Mouse (Mus musculus): ENCODE measurements at regions not wholly inside any gene's neighbourhood (a gene's known extent, or its start where the extent isn't known, plus 50 kb on each side); places are given as distances from the start of the nearest gene placed in this dataset.
A peak's percentile ranks its signal among the peaks of the same experiment; 100 is the strongest.

- no peak for DNase-seq (ENCODE audit: low spot score in 2 of 2)
These were observed 232.0 kb downstream of the Wdr72 start for GRCm38 (mm10) chr9:74342176-74342575.

- DNase-seq (ENCODE audit: low spot score in 2 of 2): no peak
These were observed 234.9 kb downstream of the Wdr72 start for GRCm38 (mm10) chr9:74345027-74345426.

- DNase-seq (ENCODE audit: low spot score in 2 of 2): no peak
These were observed 238.6 kb downstream of the Wdr72 start for GRCm38 (mm10) chr9:74348776-74349175.

GRCm38 (mm10) chr9:74365930-74366438 lies 255.8 kb downstream of the Wdr72 start:
- DNase-seq (ENCODE audit: low spot score in 2 of 2): no peak

DNA sequence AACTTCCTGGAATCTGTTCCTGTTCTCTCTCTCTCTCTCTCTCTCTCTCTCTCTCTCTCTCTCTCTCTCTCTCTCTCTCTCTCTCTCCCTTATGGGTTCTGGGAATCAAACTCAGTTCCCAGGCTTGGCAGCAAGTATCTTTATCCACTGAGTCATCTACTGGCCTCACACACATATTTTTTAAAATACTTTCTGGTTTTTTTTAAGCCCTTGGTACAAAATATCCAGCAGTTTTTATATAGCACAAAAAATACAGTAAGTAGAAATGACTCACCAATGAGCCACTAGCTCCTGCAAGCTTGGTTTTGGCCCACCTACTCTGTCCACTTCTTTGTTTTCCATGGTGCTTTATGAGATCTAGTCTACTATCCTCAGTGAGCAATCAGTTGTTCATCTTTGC lies 266.0 kb downstream of the Wdr72 start:
- peak in 1 of 2 experiments; percentile 2 for DNase-seq (ENCODE audit: low spot score in 2 of 2)

GRCm38 (mm10) chr9:74377204-74377603 lies 267.0 kb downstream of the Wdr72 start:
- no peak for DNase-seq (ENCODE audit: low spot score in 2 of 2)

DNA sequence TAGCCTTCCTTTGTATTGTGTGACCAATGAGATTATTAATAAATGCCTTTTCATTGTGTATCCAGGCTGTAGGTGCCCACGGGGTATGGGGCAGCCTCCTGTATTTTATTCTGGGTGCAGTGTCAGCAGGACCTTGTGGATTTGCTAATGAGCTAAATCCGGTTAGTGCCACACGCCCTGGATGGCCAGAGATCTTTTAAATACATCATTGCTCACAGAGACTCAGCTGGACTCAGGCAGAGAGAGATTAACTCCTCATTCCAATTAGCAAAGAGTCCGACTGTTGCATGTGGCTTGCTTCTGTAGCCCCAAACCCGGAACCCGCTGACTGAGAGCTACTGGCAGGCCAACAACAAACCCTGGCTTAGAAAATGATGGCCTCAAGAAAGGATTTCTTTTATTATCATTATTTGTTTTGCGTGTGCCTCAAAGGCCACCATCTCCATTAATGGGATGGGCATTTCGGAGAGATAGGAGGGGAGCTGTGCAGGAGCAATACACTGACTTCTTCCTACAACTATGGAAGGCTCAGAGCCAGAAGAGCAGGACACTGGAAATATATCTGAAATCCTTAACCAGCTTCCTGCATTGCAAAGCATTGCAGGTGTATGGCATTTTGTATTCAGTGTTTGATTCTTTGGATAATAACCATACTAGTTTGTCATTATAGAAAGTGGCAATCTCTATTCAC lies 274.2 kb downstream of the Wdr72 start:
- DNase-seq (ENCODE audit: low spot score in 2 of 2): no peak

- DNase-seq (ENCODE audit: low spot score in 2 of 2): no peak
These were observed 315.4 kb downstream of the Wdr72 start for GRCm38 (mm10) chr9:74425594-74425993.

DNA sequence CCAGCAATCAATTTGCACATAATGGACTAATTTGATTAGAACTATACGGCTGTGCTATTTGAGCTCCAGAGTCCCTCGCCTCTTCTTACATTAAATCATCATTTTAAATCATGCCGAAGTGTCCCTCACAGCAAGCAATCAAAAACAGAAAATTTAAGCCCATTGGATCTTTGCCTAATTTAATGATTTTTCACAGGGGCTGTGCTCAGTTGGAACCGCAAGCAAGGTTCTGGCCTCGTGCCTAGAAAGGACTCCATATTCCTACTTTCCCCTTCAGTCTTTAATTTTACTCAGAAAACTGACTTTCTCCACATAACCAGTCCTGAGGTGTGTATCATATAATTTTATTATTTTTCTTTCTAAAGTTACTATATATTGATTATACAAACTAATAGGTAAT lies 339.8 kb downstream of the Wdr72 start:
- no peak for DNase-seq (ENCODE audit: low spot score in 2 of 2)

DNA sequence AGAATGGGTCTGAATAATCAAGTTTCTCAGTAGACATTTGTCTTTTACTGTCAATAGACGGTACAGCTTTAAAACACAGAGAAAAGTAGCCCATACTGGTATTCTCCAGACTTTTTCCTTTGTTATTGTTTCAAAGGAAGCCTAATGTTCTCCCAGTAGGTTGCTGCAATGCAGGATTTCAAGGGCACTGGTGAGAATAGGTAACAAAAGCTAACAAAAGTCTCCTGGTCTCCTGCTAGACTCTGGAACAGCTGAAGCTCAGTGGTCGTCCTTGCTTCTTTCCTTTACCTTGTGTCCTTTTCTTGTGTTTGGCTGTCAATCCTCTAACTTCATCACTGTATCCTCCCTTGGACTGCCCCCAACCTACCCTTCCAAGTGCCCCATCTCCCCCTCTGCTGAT lies 350.9 kb downstream of the Wdr72 start:
- DNase-seq (ENCODE audit: low spot score in 2 of 2): no peak

- DNase-seq (ENCODE audit: low spot score in 2 of 2): no peak
These were observed 366.7 kb downstream of the Wdr72 start for GRCm38 (mm10) chr9:74476830-74477229.

- no peak for DNase-seq (ENCODE audit: low spot score in 2 of 2)
These were observed 369.1 kb downstream of the Wdr72 start for GRCm38 (mm10) chr9:74479273-74479672.

DNA sequence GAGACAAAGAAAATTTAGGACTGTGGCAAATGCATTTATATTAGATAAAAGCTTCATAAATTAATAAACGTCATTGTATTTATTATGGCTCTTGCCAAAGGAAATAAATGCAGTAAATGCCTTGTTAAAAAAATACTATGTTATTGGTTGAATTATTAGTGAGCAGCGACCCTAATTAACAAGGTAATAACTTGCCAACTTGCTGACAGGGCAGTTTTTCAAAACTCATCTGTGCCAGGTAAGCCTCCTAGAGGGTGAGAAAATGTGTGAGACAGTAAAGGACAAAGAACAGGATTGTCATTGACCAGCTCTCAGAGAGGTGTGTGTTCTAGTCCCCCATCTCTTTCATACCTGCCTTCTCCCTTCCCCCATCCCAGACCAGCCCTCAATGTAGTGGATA lies 347.8 kb upstream of the Onecut1 start:
- DNase-seq (ENCODE audit: low spot score in 2 of 2): no peak

DNA sequence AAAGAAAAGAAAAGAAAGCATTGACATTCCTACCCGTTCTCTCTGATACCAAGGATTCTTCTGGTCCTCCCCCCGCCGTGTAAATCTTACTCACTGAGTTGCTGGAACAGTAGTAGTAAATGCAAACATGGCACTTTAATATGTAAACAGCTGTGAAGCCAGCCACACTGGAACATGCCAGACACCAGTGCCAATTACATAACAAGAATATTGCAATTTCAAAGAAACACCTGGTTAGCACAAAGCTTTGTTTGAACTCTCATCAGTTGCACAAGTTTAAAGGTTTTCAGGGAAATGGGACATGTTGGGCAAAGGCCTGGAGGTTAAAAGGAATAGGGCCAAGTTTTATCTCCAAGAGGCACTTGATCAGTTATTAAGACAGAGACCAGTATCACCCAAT lies 333.2 kb upstream of the Onecut1 start:
- no peak for DNase-seq (ENCODE audit: low spot score in 2 of 2)

DNA sequence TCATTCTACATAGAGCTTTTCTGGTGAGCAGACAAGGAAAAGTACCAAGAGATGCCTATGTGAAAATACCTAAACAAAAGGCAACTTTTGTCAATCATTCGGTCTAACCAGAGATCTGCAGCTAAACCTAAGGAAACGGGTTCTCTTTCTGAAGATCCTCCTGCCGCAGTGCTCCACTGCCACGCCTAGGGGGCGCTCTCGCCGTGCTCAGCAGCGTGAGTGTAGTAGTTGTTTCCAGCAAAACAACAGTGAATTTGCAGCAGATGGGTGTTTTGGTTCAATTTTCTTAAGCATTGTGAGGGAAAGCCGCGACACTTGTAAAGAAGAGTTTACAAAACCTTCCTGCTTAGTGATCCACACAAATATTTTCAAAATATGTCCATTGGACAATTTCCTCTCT lies 331.4 kb upstream of the Onecut1 start:
- peak; percentile 74 to 86 for DNase-seq (ENCODE audit: low spot score in 2 of 2)

GRCm38 (mm10) chr9:74530748-74531147 lies 331.0 kb upstream of the Onecut1 start:
- DNase-seq (ENCODE audit: low spot score in 2 of 2): peak in 1 of 2 experiments; percentile 3

DNA sequence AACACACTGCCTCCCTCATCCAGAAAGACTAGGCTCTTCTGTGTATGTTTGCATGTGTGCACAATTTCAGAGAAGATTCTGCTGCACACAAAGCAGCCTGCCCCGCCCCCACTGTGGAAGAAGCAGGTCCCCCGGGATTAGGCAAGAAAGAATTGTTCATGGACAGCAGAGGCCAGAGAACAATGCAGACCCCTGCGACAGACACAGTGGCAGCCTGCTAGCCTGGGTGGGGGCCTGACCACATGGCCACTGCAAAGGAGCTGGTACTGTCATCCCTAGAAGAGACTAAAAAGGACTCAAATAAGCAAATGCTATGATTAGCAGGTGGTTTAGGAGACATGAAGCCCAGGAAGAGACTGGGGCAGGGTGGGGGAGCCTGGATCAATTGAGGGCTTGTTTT lies 329.7 kb upstream of the Onecut1 start:
- DNase-seq (ENCODE audit: low spot score in 2 of 2): no peak

DNA sequence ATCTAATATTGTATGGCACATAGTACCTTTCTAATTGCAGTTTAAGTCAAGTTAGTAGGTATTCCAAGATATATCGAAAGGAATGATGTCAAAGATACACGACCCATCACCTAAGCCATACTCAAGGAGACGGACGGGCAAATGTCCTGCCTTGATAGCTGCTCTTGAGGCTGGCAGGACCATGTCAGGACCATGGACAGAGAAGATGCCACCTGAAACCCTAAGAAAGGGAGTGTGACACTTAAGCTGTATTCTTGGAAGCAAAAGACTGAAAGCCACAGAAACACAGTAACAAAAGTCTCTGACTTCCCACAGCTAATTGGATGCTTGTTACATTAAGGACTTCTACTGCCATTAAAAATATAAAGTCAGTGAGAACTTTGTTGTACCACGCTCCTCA lies 326.7 kb upstream of the Onecut1 start:
- DNase-seq (ENCODE audit: low spot score in 2 of 2): no peak

DNA sequence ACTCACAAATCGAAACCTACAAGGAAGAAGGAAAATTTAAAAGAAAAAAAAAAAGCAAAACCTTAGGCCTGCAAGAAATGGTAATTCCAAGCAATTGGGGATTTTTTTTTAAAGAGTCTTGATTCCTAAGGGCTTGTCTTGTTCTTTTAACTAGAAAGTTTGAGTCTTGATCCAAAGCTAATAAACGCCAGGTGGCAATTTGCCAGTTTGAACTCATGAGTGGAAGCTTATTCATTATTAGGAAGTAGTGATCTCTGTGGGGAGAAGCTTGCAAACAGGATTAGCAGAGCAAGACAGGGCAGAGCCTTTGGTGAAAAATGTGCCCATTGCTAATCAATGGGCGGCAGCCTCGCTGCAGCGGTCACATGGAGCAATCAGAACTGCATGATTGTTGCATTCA lies 305.6 kb upstream of the Onecut1 start:
- no peak for DNase-seq (ENCODE audit: low spot score in 2 of 2)

DNA sequence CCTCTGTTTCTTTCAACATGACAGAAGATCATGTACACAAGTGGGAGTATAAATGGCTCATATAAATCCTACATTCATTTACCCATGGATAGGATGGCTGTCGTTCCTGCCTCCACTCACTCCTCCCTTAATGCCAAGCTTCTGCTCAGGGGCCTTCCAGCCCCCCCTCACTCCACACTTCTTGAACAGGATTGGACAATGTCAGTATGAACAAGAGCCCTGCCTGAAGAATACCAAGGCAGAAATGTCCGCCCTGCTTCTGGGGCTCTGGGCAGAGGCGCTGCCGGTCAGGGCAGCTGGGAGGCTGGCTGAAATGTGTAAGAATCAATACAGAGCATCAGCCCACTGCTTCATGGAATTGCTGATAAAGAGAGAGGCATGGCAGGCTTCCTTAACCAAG lies 269.0 kb upstream of the Onecut1 start:
- no peak for DNase-seq (ENCODE audit: low spot score in 2 of 2)

GRCm38 (mm10) chr9:74593970-74594369 lies 267.8 kb upstream of the Onecut1 start:
- no peak for DNase-seq (ENCODE audit: low spot score in 2 of 2)

DNA sequence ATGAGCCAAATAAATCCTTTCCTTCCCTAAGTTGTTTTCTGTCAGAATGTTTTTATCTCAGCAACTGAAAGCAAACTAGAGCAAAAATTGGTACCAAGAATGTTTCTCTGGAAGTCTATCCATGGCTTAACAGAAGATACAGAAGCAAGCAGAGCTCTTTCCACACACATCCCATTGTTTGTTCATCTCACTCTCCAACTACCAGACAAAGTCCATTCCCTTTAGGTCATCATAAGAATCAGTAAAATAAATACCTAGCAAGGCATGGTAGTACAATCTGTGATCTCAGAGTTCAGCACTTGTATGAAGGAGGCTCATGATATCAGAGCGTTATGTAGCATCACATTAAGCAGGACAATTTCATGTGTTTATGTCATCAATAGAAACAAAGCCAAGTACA lies 257.3 kb upstream of the Onecut1 start:
- no peak for DNase-seq (ENCODE audit: low spot score in 2 of 2)

- DNase-seq (ENCODE audit: low spot score in 2 of 2): no peak
These were observed 239.8 kb upstream of the Onecut1 start for GRCm38 (mm10) chr9:74621957-74622356.

DNA sequence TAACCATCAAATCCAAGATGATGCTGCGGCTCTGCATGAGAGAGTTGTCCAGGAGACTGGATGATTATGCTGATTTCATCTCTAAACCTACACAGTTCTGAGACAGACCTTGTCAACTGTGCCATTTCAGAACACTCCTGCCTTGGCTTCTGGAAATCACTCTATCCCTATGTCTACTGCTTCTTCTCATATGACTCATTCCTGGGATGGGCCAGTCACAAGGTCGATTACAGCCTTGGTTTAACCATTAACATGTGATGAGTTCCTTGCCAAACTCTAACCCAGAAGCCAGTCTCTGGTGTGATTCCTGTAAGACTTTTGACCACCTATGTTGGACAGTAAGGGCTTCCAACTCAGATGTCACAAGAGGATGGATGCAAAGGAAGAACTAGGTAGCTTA lies 216.3 kb upstream of the Onecut1 start:
- no peak for DNase-seq (ENCODE audit: low spot score in 2 of 2)

Measured in frontal cortex, postnatal 36 days (tissue).